In genomic region chr10:7114796-7115195, GRCm38 (mm10) we compare ENCODE assay signal across 22 mouse cellular contexts.
"Had no signal": no experiment of that assay in that cellular context is flagged by ENCODE, and none has a peak within 500 bp of the region (broad histone marks: within the 10 kb centered on the region; RNA-seq: fewer than 3 reads in every experiment).

No protein-coding gene starts in this region.

- H3K27me3 ChIP-seq: limb, embryonic 13.5 days; liver, embryonic 12.5 days; liver, embryonic 15.5 days; lung, embryonic 15.5 days; megakaryocyte, embryonic 14.5 days; midbrain, embryonic 13.5 days; neural tube, embryonic 13.5 days had no signal

- H3K4me3 ChIP-seq: layer of hippocampus, adult 2 months; limb, embryonic 10.5 days; limb, embryonic 13.5 days; liver, embryonic 12.5 days; liver, embryonic 15.5 days; lung, embryonic 15.5 days; megakaryocyte, embryonic 14.5 days; midbrain, embryonic 10.5 days; midbrain, embryonic 13.5 days; myocyte; neural tube, embryonic 13.5 days had no signal

- DNase-seq: kidney, postnatal 25 days; layer of hippocampus, adult 9-11 months; liver; lung, adult 18-20 months; lung, postnatal 10 days; lung, postnatal 36 days; retina, postnatal 1 day; right cerebral cortex, postnatal 25 days; thymus, adult 18-20 months; thymus, postnatal 36 days had no signal

- H3K27ac ChIP-seq: kidney, postnatal 0 days; layer of hippocampus, adult 2 months; limb, embryonic 10.5 days; limb, embryonic 13.5 days; liver, embryonic 12.5 days; liver, embryonic 15.5 days; lung, embryonic 15.5 days; midbrain, embryonic 10.5 days; midbrain, embryonic 13.5 days; neural tube, embryonic 13.5 days had no signal

- H3K4me1 ChIP-seq: midbrain, embryonic 10.5 days; midbrain, embryonic 13.5 days; neural tube, embryonic 13.5 days had no signal
